Mouse (Mus musculus): ENCODE data around the gene Tnn.

Gene Tnn

DNA sequence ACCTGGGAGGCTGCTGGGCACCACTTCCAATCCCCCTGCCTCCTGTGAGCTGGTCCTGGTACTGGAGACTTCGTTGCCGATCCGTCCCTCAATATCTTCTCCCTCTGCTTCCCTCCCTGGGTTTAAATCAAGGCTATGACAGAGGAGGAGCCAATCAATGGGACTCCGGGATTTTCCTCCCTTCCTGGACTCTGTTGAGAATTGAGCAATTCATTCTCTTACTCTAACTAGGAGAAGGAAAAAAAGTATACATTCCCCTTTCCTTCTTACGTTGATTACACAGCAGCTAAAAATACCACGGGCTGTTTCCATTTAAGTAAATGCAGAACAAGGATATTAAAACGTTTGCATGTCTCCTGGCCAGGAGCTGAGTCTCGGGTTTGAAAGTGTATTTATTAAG is at the start of gene Tnn:
TSS of gene Tnn (minus strand) at position 101 of the 400 bp plus-strand sequence.
- DNase-seq (ENCODE audit: low spot score) = no peak

DNA sequence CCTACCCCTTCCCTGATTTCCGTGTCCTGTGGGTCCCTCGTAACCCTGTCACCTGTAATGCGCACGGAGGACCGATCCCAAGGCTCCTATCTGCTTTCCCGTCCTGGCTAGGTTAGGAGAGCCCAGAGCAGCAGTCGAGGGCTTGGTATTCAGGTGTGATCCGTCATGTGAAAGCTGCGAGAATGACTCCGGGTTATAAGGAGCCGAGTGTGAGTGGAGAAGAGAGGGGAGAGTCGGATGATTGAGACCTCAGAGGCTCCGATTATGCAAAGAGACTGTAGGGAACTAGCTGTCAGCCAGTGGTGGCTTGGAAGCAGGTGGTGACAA is 41.9 kb upstream of the Tnn start:
- DNase-seq (ENCODE audit: low spot score) = no peak

DNA sequence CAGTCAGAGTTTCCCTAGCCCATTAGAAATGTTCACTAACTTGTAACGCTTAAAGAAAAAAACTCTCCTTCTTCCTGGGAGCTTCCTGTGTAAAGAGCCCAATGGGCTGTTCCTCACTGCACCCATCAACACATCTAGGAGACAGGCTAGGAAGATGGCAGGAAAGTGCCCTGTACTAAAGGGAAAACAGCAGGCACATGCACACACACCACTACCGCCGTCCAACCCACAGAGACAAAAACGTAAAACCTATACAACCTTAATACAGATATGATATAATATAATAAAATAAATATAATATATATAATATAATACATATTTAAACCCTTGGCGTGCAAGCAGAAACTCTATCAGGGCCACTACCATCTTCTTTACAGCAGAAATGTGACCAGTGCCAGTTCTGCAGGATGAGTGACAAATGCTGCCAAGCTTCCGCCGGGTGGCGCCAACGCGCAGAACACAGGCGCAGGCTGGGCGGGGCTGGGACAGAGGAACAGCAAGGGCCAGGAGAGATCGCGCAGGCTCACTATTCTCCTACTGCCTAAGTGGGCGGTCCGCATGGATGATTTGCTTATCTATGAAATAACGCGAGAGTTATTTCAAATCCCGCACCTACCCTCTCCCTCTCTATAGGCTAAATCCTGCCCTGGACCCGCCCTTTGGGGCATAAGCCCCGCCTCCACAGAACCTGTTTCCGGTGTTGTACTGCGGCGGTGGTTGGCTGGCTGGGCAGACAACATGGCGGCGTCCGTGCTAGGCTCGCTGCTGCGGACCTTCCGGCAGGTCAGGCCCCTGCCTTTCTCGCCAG is 41.4 kb upstream of the Tnn start, which contains the start of gene Mrps14:
TSS of gene Mrps14 (plus strand) at position 687 of the 808 bp plus-strand sequence.
- peak; percentile 100 for DNase-seq (ENCODE audit: low spot score)

DNA sequence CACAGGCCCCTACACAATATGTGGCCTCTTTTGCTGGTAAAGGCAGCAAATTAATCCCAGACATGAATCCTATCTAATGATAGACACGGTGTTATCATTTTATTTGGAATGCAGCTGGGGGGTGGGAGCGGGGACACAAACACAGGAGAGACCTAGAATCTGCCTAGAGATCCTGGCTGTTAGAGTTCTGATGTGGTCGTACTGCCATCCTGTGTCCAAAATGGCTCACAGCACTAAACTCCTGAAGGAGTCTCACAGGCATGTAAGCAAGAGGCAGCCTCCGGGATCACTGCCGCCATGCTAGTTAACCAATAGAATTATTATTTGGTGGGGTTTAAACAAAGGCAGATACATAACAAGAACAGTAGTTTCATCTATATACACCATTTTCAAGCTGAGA is 31.1 kb upstream of the Tnn start:
- DNase-seq (ENCODE audit: low spot score) = peak; percentile 60

DNA sequence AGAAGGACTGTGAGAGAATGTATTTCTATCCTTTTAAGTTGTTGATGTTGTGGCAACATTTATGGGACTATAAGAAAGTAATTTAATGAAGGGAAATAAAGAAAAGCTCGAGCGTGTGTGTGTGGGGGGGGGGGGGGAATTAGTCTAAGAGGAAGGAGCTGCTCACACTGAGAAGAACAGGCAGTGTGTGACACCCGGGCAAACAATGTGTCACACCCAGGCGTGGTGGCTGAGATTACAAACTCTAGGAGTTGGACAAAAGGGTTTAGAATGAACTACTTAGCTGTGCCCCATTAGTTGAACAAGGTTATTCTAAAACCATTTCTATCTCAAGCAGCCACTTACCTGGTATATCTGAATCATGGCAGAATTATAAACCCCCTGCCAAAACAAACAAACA is 27.8 kb upstream of the Tnn start:
- no peak for DNase-seq (ENCODE audit: low spot score)

DNA sequence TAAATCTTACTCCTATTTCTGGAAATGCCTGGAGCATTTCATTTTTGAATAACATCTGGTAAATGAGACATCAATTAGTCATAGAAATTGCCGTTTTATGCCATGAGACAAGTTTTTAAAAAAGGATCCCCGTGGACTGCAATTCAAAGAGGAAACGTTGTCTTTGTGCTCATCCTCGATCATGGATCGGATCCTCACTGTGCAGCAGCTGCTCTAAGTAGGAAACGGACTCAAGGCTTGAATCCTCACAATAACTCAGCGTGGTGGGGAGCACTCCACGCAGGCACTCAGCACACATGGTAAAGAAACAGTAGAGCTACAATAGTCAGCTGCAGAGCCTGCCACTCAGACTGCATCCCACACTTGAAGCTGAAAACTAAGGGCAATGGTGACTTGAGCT is 23.5 kb upstream of the Tnn start:
- no peak for DNase-seq (ENCODE audit: low spot score)

DNA sequence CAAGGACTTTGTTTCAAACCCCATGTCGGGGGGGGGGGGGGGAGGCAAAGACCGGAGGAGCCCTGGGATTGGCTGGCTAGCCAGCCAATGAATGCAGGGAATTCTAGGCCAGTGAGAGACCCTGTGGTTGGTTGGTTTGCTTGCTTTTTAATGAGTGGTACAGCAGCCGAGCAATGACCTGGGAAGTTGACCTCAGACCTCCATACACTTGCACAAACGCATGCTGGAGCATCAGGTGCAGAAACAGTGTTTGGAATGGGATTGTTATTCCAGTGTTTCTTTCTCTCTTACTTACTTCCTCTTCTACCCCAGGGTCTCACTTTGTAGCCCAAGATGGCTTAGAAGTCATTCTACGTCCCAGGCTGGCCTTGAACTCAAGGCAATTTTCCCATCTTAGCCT is 13.2 kb upstream of the Tnn start:
- DNase-seq (ENCODE audit: low spot score) = no peak

DNA sequence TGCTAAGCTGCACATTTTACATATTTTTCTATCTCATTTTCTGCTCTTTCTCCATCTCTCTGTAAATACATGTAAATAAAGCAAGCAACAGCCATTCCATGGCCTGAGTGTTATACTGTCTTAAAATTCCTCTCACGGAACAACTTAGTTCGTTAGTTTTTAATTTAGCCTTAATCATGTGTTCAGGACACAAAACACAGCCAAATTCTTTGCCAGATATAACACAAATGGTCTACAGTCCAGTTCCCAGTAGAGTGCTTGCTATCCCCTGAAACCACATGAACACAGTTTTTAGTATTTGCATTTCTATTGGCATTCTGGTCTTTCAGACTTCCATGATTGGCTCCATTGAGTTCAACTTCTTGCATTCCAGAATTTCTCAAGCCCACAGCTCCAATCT is 4.8 kb upstream of the Tnn start:
- DNase-seq (ENCODE audit: low spot score) = no peak

DNA sequence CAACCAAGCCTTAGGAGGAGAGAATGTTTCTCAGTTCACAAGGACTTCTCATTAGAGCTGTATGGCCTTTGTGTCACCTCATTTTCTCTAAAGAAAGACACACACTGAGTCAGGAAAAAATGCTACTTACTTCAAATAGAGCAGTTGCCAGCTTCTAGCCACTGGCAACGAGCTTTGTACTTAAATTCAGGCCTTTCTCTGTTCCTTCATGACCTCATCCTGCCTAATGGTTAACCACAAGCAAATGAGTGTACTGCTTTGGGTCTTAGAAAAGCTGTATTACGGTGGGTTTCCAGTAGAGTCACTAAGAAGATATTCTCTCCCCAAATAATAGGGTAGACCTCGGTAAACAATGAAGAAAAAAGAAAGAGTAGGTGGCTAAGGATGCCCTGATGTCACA is 2.7 kb downstream of the Tnn start:
- DNase-seq (ENCODE audit: low spot score) = no peak

DNA sequence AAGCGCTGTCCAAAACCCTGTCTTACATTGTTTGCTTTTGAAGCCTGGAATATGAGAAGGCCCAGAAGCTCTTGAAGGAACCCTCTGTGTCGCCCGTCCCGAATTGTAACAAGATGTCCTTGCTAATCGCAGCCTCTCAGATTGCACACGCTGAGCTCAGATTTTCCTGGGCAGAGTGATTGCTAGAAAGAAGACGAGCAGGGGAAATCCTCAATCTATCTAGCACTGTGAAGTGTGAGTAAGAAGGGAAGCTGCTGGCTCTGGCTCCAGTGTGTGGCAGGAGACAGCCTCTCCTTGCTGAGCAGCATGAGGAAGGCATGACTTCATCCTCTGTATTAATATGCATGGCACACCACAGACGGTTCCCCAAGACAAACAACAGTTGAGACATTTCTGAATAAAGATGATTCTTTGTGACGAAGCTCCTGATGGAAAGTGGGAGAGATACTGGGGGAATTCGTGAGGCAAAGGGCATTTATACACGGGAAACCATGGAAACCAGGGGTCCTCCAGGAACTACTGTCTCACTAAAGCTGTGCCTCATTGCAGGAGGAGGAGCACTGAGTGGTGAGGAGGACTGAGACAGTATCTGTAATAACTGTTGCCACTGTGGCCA is 4.0 kb downstream of the Tnn start:
- DNase-seq (ENCODE audit: low spot score) = no peak

DNA sequence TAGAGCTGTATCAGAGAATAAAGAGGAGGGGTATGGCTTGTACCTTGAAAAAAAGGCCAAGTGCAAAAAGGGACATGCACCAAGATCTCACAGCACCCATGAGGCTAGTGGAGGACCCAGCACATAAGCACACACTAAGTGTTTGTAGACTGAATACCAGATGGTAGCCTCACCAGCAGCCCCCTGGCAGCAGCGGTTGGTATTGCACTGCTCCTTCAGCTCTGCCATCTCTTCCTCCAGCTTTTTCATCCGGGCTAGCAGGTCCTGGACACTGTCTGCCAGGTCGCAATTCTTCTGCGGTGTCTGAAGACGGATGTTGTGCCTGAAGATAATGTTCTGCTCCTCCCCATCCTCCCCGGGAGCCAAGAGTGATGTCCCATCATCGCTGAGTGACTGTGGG is 6.1 kb downstream of the Tnn start:
- DNase-seq (ENCODE audit: low spot score) = no peak

DNA sequence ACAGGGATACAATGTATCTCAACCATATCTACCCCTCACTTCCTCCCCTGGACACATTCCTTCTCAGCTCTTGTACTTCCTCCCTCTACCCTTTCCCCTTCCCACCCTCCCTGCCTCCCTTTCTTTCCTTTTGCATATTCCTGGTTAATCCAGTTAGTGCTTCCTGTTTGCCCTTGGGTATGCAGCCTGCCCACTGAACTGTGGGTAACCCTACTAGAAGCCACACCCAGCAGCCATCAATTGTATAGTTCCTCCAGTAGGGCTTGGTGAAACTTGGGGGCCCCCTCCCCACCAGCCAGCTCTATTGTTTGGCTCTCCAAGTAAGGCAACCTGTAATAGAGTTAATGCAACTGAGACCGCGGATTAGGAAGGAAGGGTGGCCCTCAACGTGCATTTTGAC is 7.8 kb downstream of the Tnn start:
- DNase-seq (ENCODE audit: low spot score) = no peak

DNA sequence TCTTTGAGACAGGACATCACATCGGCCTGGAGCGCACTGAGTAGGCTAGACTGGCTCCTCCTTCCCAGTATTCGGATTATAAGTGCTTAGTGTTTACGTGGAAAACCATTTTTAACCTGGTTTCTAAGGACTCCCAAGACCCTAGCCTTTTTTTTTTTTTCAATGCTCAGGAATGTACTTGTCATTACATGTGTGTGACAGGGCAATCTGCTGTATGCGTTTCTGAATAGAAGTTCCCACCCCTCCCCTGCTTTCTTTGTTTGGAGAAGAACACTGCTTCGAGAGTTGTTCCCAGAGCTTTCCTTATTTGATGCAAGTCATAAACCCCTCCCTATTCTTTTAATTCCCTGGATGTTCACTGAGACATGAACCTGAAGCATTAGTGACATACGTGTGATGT is 9.0 kb downstream of the Tnn start:
- DNase-seq (ENCODE audit: low spot score) = no peak

DNA sequence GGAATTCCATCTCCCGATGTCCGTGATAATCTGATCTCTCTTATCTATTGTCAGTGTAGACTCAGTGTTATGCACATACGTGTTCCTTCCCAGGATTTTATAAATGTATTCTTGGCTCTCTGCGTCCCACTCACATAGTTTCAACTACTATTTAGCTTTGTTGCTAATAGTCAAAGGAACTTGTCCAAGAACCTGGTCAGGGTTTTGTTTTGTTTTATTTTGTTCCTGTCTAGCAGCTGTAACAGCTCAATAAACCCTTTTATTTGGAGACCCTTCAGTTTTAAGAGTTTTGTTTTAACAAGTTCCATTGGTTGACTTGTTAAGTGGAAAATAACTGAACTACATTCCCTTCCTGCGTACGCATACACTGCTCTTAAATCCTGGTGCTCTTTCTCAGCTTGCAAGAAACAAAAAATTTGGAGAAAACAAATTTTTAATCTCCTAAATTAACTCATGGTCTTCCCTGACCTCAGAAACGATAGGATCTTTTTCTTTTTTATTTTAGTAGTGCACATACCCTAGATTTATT is 17.0 kb downstream of the Tnn start:
- no peak for DNase-seq (ENCODE audit: low spot score)

DNA sequence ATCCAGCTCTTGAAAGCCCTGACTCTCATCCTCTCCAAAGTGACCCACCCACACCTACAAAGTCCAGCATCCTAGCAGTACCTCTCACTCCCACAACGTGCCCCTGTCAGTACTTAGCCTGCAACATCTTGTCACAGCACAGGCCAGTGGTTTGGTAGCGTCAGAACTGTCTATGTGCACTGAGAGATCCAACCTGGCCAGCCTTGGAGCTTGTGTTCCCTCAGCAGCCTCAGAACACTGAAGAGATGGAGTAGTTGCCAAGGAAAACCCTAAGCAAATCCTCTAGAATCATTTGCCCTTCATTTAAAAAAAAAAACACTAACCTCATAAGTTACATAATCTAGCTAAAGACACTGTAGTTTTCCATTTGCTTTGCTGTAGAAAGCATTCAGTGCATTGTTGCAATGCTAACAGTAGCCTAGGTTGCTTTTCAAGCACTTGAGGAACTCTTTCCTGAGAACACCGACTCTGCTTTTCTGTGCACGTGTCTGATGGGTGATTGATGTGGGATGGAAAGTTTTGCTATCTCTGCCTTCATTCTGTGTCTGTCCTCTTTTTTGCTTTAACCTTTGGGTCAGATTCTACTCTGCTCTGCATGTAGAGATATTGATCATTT is 19.8 kb downstream of the Tnn start:
- DNase-seq (ENCODE audit: low spot score) = no peak

DNA sequence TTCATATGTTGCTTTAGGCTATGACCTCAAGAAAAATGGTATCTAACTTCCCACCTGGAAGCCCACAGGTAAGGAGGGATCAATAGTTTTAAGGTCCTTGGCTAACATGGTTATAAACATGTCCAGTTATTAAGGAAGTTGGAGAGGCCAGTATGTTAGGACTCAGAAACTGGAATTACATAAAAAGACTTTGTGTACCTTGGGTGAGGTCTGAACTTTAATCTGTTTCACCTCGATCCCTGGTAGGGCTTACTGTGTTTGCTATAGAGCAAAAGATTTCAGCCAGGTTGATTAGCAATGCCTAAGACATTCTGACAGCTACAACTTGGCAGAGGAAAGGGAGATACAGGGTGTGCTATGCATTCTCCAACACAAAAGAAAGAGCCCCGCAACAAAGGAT is 29.4 kb downstream of the Tnn start:
- DNase-seq (ENCODE audit: low spot score) = no peak

DNA sequence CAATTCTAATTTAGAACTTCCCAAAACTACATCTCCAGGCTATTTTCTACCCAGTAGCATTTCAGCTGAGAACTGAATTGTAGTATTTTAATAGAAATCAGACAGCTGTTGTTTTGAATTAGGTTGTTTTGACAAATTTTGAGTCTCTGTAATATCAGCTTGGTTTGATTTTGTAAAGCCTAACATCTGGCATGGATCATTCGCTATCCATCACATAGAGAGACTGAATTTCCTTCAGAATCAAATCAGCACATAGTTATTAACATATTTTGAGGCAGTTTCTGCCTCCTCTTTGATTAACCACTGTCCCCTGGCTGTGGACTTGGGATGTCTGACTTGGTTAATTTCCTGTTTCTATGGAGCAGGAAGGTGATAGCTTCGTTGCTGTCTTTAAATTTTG is 44.8 kb downstream of the Tnn start:
- DNase-seq (ENCODE audit: low spot score) = no peak

DNA sequence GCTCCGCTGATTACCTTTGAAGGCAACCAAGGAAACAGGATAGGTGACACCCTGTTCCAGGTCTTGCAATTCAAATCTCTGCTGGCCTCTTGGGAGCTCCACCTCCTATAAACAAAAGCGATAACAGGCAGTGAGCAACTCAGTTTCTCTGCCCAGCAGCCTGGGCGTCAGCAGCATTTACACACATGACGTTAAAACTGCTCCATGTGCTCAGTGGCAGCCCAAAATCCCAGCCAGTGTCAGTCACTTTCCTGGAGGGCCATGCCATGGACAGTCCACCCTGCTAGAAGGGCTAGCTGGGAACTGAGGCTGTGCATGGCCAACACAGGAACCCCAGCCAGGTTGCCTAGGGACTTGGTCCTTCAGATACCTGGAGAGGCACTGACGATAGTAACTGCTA is 48.0 kb downstream of the Tnn start:
- DNase-seq (ENCODE audit: low spot score) = no peak

DNA sequence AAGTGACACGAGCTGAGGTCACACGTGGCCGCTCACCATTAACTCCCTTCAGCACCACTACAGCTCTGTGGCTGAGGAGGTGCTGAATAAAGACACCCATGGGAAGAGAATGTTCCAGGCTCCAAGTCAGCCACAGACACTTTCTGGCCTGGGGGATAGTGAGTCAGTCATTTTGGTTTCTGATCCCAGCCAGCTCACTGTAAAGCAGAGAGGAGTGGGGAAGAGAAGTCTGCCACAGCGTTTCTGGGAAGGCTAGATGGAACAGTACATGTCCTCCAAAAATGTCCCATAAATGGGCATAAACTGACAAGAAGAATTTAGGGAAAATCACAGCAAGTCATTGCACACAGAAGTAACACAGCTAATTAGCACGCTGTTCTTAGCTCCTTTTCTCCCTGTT is 52.4 kb downstream of the Tnn start:
- DNase-seq (ENCODE audit: low spot score) = no peak

DNA sequence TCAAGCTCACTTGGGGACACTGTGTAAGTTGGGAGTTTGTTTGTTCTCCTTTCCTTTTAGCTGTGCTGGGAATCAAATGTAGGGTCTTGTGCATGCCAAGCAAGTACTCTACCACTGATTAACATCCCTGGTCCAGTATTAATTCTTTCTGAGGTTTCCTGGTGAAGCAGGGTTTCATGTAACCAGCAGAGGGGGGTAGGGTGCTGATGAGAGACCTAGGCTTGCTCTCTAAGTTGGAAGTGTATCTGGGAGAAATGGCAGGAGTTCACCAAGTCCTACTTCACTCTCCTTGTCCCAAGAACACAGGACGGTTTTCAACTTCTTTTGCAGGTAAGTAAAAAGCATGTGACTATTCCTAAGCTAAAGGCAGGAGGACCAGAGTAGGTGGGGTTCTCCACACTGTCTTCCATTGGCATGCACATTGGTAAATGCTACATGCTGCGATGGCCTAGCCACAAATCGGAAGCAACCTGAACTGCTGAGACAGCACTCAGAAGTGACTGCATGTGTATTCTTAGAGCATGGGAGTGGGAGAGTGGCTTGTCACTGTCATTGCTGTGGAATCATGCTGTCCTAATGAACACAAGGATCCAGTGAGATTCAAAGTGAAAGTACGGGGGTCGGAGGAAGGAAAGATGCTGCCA is 53.6 kb downstream of the Tnn start:
- DNase-seq (ENCODE audit: low spot score) = peak; percentile 18

DNA sequence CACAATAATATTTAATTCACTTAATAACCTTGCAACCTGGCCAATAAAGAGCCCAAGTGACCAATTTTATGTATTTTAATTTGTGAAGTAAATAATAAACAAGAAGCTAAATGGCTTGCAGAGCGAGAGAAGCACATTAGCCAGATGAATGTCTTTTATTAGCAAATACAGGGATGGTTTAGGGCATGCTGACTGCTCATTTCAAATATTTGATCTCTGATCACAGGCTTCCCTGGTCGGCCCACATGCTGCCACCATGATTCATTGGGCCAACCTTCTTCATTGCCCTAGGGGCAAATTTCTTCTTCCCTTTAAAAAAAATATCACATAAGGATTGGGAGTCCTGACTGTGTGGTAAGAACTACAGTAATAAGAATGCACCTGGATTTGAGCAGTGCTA is 66.7 kb downstream of the Tnn start:
- no peak for DNase-seq (ENCODE audit: low spot score)

DNA sequence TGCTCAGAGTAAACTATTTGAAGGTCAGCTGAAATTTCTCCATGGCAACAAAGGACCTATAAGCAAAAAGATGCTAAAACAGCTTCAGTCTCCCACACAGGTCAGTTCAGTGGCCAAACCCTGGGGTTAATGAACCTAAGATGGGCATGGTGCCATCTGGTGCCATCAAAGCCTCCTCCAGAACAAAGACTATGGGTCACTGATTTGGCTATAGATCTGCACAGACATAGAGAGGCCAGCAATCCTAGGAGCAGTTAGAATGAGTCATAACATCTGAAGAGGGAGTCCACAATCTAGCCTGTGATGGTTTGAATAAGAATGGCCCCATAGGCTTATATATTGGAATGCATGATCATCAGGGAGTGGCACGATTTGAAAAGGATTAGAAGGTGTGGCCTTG is 69.1 kb downstream of the Tnn start:
- no peak for DNase-seq (ENCODE audit: low spot score)

DNA sequence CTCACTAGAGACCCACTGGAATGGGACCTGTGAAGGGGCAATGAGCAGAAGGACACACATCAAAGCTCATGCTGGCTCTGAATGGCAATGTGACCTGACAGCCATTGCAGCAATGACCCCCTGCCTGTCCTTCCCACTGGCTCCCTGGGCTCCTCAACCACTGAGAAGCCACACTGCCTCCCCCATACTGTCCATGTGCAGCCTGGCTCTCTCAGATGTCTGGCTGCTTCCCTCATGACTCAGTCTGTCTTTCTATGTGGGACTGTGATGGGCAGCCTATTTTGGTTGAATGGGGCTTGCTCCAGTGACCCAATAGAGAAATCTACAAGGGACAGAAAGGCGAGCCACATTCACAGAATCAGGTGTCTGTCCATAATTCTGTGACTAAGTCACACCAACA is 70.7 kb downstream of the Tnn start:
- DNase-seq (ENCODE audit: low spot score) = no peak
